ENCODE assay signal across 9 mouse cellular contexts in genomic region chr15:56278622-56279301, GRCm38 (mm10).
A peak's percentile ranks its signal among the peaks of the same experiment; 100 is the strongest.
DNase-seq lines count a peak whose midpoint lies in the region; ATAC-seq lines count a peak whose summit lies in the region.
"Had no signal": no experiment of that assay in that cellular context is flagged by ENCODE, and none has a peak within 500 bp of the region (broad histone marks: within the 10 kb centered on the region; RNA-seq: fewer than 3 reads in every experiment).

No protein-coding gene starts in this region.

- no peak overlapping the region for H3K4me2 ChIP-seq in midbrain, embryonic 13.5 days (replicated peaks)
- no peak overlapping the region for H3K4me2 ChIP-seq in midbrain, embryonic 11.5 days
- no peak overlapping the region for H3K4me2 ChIP-seq in embryonic facial prominence, embryonic 14.5 days (ENCODE audit: low read depth, low read length)
- no peak overlapping the region for H3K4me2 ChIP-seq in heart, embryonic 13.5 days
- no peak overlapping the region for H3K4me2 ChIP-seq in kidney, embryonic 15.5 days

- H3K36me3 ChIP-seq in midbrain, embryonic 13.5 days = no peaks in the 10 kb centered on the region
- H3K36me3 ChIP-seq in midbrain, embryonic 11.5 days (ENCODE audit: control insufficient read depth, insufficient read depth, low read length) = no peaks in the 10 kb centered on the region
- H3K36me3 ChIP-seq in embryonic facial prominence, embryonic 14.5 days (ENCODE audit: control insufficient read depth, insufficient read depth, low read length) = no peaks in the 10 kb centered on the region
- H3K36me3 ChIP-seq in heart, embryonic 13.5 days = no peaks in the 10 kb centered on the region
- no peaks in the 10 kb centered on the region for H3K36me3 ChIP-seq in kidney, embryonic 15.5 days

- DNase-seq in midbrain, embryonic 11.5 days (ENCODE audit: low spot score, missing footprints) = no peak
- peak; percentile 96 for DNase-seq in embryonic facial prominence, embryonic 14.5 days (ENCODE audit: low spot score)
- peak; percentile 61 to 72 for DNase-seq in lung, postnatal 4 days
- DNase-seq in urinary bladder, postnatal 4 days (ENCODE audit: low spot score in 2 of 2) = peak; percentile 41 to 74
- no peak for DNase-seq in cerebellum, adult 11 months

- no peak overlapping the region for H3K27ac ChIP-seq in midbrain, embryonic 13.5 days
- H3K27ac ChIP-seq in midbrain, embryonic 11.5 days (ENCODE audit: low read depth, low read length) = no peak overlapping the region
- no peak overlapping the region for H3K27ac ChIP-seq in embryonic facial prominence, embryonic 14.5 days (replicated peaks; ENCODE audit: low read depth, low read length)
- H3K27ac ChIP-seq in heart, embryonic 13.5 days (replicated peaks) = peak overlapping the region; percentile 42; the same call in 1 of the 2 replicates
- H3K27ac ChIP-seq in kidney, embryonic 15.5 days = peak overlapping the region; percentile 58; the same call in 1 of the 2 replicates
- H3K27ac ChIP-seq: layer of hippocampus, adult 2 months had no signal

- no peak overlapping the region for H3K9ac ChIP-seq in midbrain, embryonic 13.5 days (replicated peaks)
- no peak overlapping the region for H3K9ac ChIP-seq in midbrain, embryonic 11.5 days (ENCODE audit: low read length)
- no peak overlapping the region for H3K9ac ChIP-seq in embryonic facial prominence, embryonic 14.5 days (ENCODE audit: low read depth, low read length)
- no peak overlapping the region for H3K9ac ChIP-seq in heart, embryonic 13.5 days
- no peak overlapping the region for H3K9ac ChIP-seq in kidney, embryonic 15.5 days

- no peak overlapping the region for H3K4me3 ChIP-seq in midbrain, embryonic 13.5 days (replicated peaks)
- no peak overlapping the region for H3K4me3 ChIP-seq in midbrain, embryonic 11.5 days (ENCODE audit: low read depth, low read length)
- no peak overlapping the region for H3K4me3 ChIP-seq in embryonic facial prominence, embryonic 14.5 days (ENCODE audit: low read depth, low read length)
- no peak overlapping the region for H3K4me3 ChIP-seq in heart, embryonic 13.5 days
- H3K4me3 ChIP-seq in kidney, embryonic 15.5 days (replicated peaks) = no peak overlapping the region
- H3K4me3 ChIP-seq: layer of hippocampus, adult 2 months had no signal

- H3K9me3 ChIP-seq in midbrain, embryonic 13.5 days = no peaks in the 10 kb centered on the region
- H3K9me3 ChIP-seq in midbrain, embryonic 11.5 days (ENCODE audit: control insufficient read depth, low read length) = no peaks in the 10 kb centered on the region
- H3K9me3 ChIP-seq in embryonic facial prominence, embryonic 14.5 days (ENCODE audit: control insufficient read depth, low read length) = no peaks in the 10 kb centered on the region
- H3K9me3 ChIP-seq in heart, embryonic 13.5 days = no peaks in the 10 kb centered on the region
- H3K9me3 ChIP-seq in kidney, embryonic 15.5 days (replicated peaks) = no peaks in the 10 kb centered on the region

- 59% methylated on average over 7 of the region's 7 CpGs for WGBS in midbrain, embryonic 13.5 days
- 80% methylated on average over 7 of the region's 7 CpGs for WGBS in midbrain, embryonic 11.5 days
- WGBS in embryonic facial prominence, embryonic 14.5 days = 27% methylated on average over 7 of the region's 7 CpGs
- WGBS in heart, embryonic 13.5 days = 29% methylated on average over 7 of the region's 7 CpGs
- 38% methylated on average over 7 of the region's 7 CpGs for WGBS in kidney, embryonic 15.5 days

- ATAC-seq in midbrain, embryonic 13.5 days = peak; percentile 93
- ATAC-seq in midbrain, embryonic 11.5 days (ENCODE audit: low FRiP score) = no peak
- peak; percentile 90 for ATAC-seq in embryonic facial prominence, embryonic 14.5 days (ENCODE audit: low read depth)
- peak; percentile 71; the same call in 1 of the 2 replicates for ATAC-seq in heart, embryonic 13.5 days (ENCODE audit: extremely low read depth, insufficient number of reproducible peaks, low FRiP score, low TSS enrichment)
- ATAC-seq in kidney, embryonic 15.5 days (replicated peaks; ENCODE audit: low FRiP score) = peak; percentile 95

- no peaks in the 10 kb centered on the region for H3K27me3 ChIP-seq in midbrain, embryonic 13.5 days
- H3K27me3 ChIP-seq in midbrain, embryonic 11.5 days (ENCODE audit: control insufficient read depth, insufficient read depth, low read length) = no peaks in the 10 kb centered on the region
- no peaks in the 10 kb centered on the region for H3K27me3 ChIP-seq in embryonic facial prominence, embryonic 14.5 days (replicated peaks; ENCODE audit: control insufficient read depth, insufficient read depth, low read length)
- H3K27me3 ChIP-seq in heart, embryonic 13.5 days (replicated peaks) = no peaks in the 10 kb centered on the region
- H3K27me3 ChIP-seq in kidney, embryonic 15.5 days = no peaks in the 10 kb centered on the region

- peaks cover 6% of the 10 kb centered on the region; the same call in 1 of the 2 replicates for H3K4me1 ChIP-seq in midbrain, embryonic 13.5 days (replicated peaks)
- no peaks in the 10 kb centered on the region for H3K4me1 ChIP-seq in midbrain, embryonic 11.5 days (ENCODE audit: control insufficient read depth, insufficient read depth, low read length)
- peaks cover 12% of the 10 kb centered on the region for H3K4me1 ChIP-seq in embryonic facial prominence, embryonic 14.5 days (ENCODE audit: control insufficient read depth, insufficient read depth, low read length)
- H3K4me1 ChIP-seq in heart, embryonic 13.5 days = peaks cover 16% of the 10 kb centered on the region
- H3K4me1 ChIP-seq in kidney, embryonic 15.5 days = peaks cover 8% of the 10 kb centered on the region

Comparison
In these comparisons a context has a peak if more than half of its experiments do, and no peak if none do; other contexts are left out.
1. H3K27ac ChIP-seq: peak in heart, embryonic 13.5 days (single experiment) and kidney, embryonic 15.5 days (single experiment); none in midbrain, embryonic 13.5 days (single experiment), midbrain, embryonic 11.5 days (single experiment) and embryonic facial prominence, embryonic 14.5 days (single experiment).
2. DNase-seq: peak in embryonic facial prominence, embryonic 14.5 days (single experiment), lung, postnatal 4 days (2 of 2) and urinary bladder, postnatal 4 days (2 of 2); none in midbrain, embryonic 11.5 days (single experiment) and cerebellum, adult 11 months (single experiment).